In the genomic region with DNA sequence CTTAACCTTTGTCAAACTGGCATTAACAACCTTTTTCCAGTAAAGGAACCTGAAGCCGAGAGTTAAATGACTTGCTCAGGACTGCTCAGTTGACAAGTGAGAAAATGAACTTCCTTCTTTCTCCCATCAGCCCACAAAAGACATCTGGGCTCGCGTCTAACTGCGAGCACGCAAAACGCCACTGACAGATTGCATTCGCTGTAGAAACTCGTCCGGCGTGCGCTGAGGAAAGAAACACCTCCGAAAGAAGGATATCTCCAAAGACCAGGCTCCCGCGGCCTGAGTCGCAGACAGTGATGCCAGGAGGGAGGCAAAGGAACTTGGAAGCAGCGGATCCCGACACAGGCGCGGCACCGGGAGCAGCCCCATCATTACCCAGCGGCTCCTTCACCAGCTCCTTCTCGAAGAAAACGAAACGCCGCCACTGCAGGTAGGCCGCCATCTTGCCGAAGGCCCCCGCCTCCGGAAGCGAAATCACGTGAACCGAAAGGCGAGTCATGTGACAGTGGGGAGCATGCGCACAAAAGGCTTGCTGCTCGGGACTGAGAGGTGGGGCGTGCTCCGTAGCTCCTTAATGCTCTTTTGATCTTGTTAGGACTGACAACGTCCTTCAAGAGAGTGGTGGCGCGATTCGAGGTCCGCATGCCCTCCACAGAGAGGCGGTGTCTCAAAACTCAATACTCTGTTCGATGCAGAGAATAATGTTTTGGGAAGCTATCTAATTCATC, we compare ENCODE assay signal across 1 mouse cellular context.
A peak's percentile ranks its signal among the peaks of the same experiment; 100 is the strongest.
TF ChIP-seq lines count a peak whose summit lies in the region.

A gene (minus strand): TSS at position 481 of the 728 bp plus-strand sequence.

TF ChIP-seq in CH12.LX, 34 proteins besides CTCF, POLR2A, EP300 and RAD21 (continued from another document):
- TF ChIP-seq ELF1 (IDR thresholded peaks at IDR 0.05; ENCODE audit: low read depth, low read length) (peak; percentile 89), KAT2A (IDR thresholded peaks at IDR 0.05; ENCODE audit: insufficient replicate concordance, low read length) (peak; percentile 80; the same call in 1 of the 2 replicates), IRF4 (IDR thresholded peaks at IDR 0.05; ENCODE audit: low read depth, low read length) (peak; percentile 74), BHLHE40 (IDR thresholded peaks at IDR 0.05; ENCODE audit: low read depth, low read length) (peak; percentile 98), POLR2AphosphoS2 (IDR thresholded peaks at IDR 0.05; ENCODE audit: low read depth, low read length) (peak; percentile 65; the same call in 1 of the 2 replicates), JUN (IDR thresholded peaks at IDR 0.05; ENCODE audit: insufficient read depth, low read depth, low read length) (no peak), MYC (IDR thresholded peaks at IDR 0.05; ENCODE audit: low read depth, low read length) (peak; percentile 79), SIN3A (IDR thresholded peaks at IDR 0.05; ENCODE audit: low read length) (peak; percentile 99), GABPA (IDR thresholded peaks at IDR 0.05; ENCODE audit: insufficient replicate concordance, low read depth, low read length) (no peak; the same call in 1 of the 2 replicates), HCFC1 (IDR thresholded peaks at IDR 0.05; ENCODE audit: low read depth, low read length) (peak; percentile 89), MAZ (IDR thresholded peaks at IDR 0.05; ENCODE audit: low read depth, low read length) (peak; percentile 89), NRF1 (IDR thresholded peaks at IDR 0.05; ENCODE audit: low read depth, low read length) (peak; percentile 95), MEF2A (IDR thresholded peaks at IDR 0.05; ENCODE audit: borderline replicate concordance, low read depth, low read length) (peak; percentile 68), ZNF384 (IDR thresholded peaks at IDR 0.05; ENCODE audit: low read depth, low read length) (no peak), RCOR1 (conservative IDR thresholded peaks at IDR 0.05; ENCODE audit: low read depth, low read length) (0 out of 2 replicates have a peak, but pooled peaks have one; percentile 50), ETS1 (conservative IDR thresholded peaks at IDR 0.05; ENCODE audit: low read depth, low read length) (0 out of 2 replicates have a peak, but pooled peaks have one; percentile 39)
TF ChIP-seq in CH12.LX: peak in this region for 21.
